Mouse (Mus musculus): Measurements from ENCODE around the gene 0610012G03Rik. TPM values are rescaled to one million over a fixed set of nuclear protein-coding genes. Genes with fewer than 3 reads are reported as not detected.

0610012G03Rik gene
- polyA plus RNA-seq, 1 experiment from 2014 or later, result 127 TPM

- Histone ChIP-seq H3K9me3 (replicated peaks; ENCODE audit: control insufficient read depth, low read length) (no peaks in the 10 kb centered on the region; the same call in 1 of the 2 replicates), H3K27me3 (ENCODE audit: control insufficient read depth, insufficient read depth, low read length) (no peaks in the 10 kb centered on the region), H3K4me1 (ENCODE audit: control insufficient read depth, insufficient read depth, low read length) (peaks cover 14% of the 10 kb centered on the region), H3K4me2 (ENCODE audit: low read depth, low read length) (no peak overlapping the region), H3K27ac (ENCODE audit: low read length) (no peak overlapping the region), H3K36me3 (ENCODE audit: control insufficient read depth, insufficient read depth) (no peaks in the 10 kb centered on the region), H3K9ac (ENCODE audit: low read length) (no peak overlapping the region), H3K4me3 (ENCODE audit: low read length) (no peak overlapping the region)
- 65% methylated on average over 4 of the region's 4 CpGs for WGBS
- ATAC-seq (replicated peaks; ENCODE audit: extremely low read depth, insufficient read depth, low FRiP score), result no peak
Observed at GRCm38 (mm10) chr16:31905331-31905730, 43.0 kb downstream of the 0610012G03Rik start.

- Histone ChIP-seq H3K4me2 (ENCODE audit: low read depth, low read length) (no peak overlapping the region), H3K9me3 (replicated peaks; ENCODE audit: control insufficient read depth, low read length) (peaks cover 5% of the 10 kb centered on the region), H3K4me1 (ENCODE audit: control insufficient read depth, insufficient read depth, low read length) (peaks cover 14% of the 10 kb centered on the region), H3K9ac (ENCODE audit: low read length) (no peak overlapping the region), H3K36me3 (ENCODE audit: control insufficient read depth, insufficient read depth) (no peaks in the 10 kb centered on the region), H3K4me3 (ENCODE audit: low read length) (no peak overlapping the region), H3K27me3 (ENCODE audit: control insufficient read depth, insufficient read depth, low read length) (no peaks in the 10 kb centered on the region), H3K27ac (ENCODE audit: low read length) (no peak overlapping the region)
- ATAC-seq (replicated peaks; ENCODE audit: extremely low read depth, insufficient read depth, low FRiP score), result no peak
- WGBS, result 82% methylated on average over 8 of the region's 8 CpGs
Observed at GRCm38 (mm10) chr16:31903239-31903638, 45.1 kb downstream of the 0610012G03Rik start.

- no peak for ATAC-seq (replicated peaks; ENCODE audit: extremely low read depth, insufficient read depth, low FRiP score)
- H3K9ac ChIP-seq (ENCODE audit: low read length), result no peak overlapping the region
- H3K4me1 ChIP-seq (ENCODE audit: control insufficient read depth, insufficient read depth, low read length), result peaks cover 11% of the 10 kb centered on the region
- no peak overlapping the region for H3K4me2 ChIP-seq (ENCODE audit: low read depth, low read length)
- peaks cover 5% of the 10 kb centered on the region for H3K9me3 ChIP-seq (replicated peaks; ENCODE audit: control insufficient read depth, low read length)
- 64% methylated on average over 1 of the region's 1 CpGs for WGBS
- H3K27me3 ChIP-seq (ENCODE audit: control insufficient read depth, insufficient read depth, low read length), result no peaks in the 10 kb centered on the region
- H3K4me3 ChIP-seq (ENCODE audit: low read length), result no peak overlapping the region
- no peak overlapping the region for H3K27ac ChIP-seq (ENCODE audit: low read length)
- H3K36me3 ChIP-seq (ENCODE audit: control insufficient read depth, insufficient read depth), result no peaks in the 10 kb centered on the region
Observed at GRCm38 (mm10) chr16:31901886-31902285, 46.4 kb downstream of the 0610012G03Rik start.

- no peaks in the 10 kb centered on the region for H3K4me1 ChIP-seq (ENCODE audit: control insufficient read depth, insufficient read depth, low read length)
- WGBS, result 77% methylated on average over 18 of the region's 18 CpGs
- no peaks in the 10 kb centered on the region for H3K36me3 ChIP-seq (ENCODE audit: control insufficient read depth, insufficient read depth)
- H3K9me3 ChIP-seq (replicated peaks; ENCODE audit: control insufficient read depth, low read length), result peaks cover 5% of the 10 kb centered on the region
- H3K4me2 ChIP-seq (ENCODE audit: low read depth, low read length), result no peak overlapping the region
- no peak overlapping the region for H3K9ac ChIP-seq (ENCODE audit: low read length)
- no peak overlapping the region for H3K27ac ChIP-seq (ENCODE audit: low read length)
- ATAC-seq (replicated peaks; ENCODE audit: extremely low read depth, insufficient read depth, low FRiP score), result no peak
- no peaks in the 10 kb centered on the region for H3K27me3 ChIP-seq (ENCODE audit: control insufficient read depth, insufficient read depth, low read length)
- no peak overlapping the region for H3K4me3 ChIP-seq (ENCODE audit: low read length)
Observed at GRCm38 (mm10) chr16:31898546-31899326, 49.6 kb downstream of the 0610012G03Rik start.

Small RNAs within 50 kb of the gene (microRNA-seq; reads per million reads assigned to microRNA genes)
- not detected for gene Gm26269

Other genes with a start within 250 kb of the 0610012G03Rik start
- gene Meltf, start 69.7 kb downstream of the 0610012G03Rik start, polyA plus RNA-seq (2015; fragmentation: Nextera tagmentation; extraction: Ambion mirVana), result 0.05 and 0.16 TPM in 2 replicates
- gene Pigz, start 14.6 kb downstream of the 0610012G03Rik start, polyA plus RNA-seq (2015; fragmentation: Nextera tagmentation; extraction: Ambion mirVana), result 0.71 and 1.4 TPM in 2 replicates
- gene Ncbp2, start within 50 bp of the 0610012G03Rik start, polyA plus RNA-seq (2015; fragmentation: Nextera tagmentation; extraction: Ambion mirVana), result 64.4 and 64.5 TPM in 2 replicates
- gene Senp5, start 54.8 kb upstream of the 0610012G03Rik start, polyA plus RNA-seq (2015; fragmentation: Nextera tagmentation; extraction: Ambion mirVana), result 10.0 TPM in 2 replicates
- 23.9 and 26.5 TPM in 2 replicates for gene Pak2, start 130.8 kb upstream of the 0610012G03Rik start, polyA plus RNA-seq (2015; fragmentation: Nextera tagmentation; extraction: Ambion mirVana)
- 63.6 and 73.0 TPM in 2 replicates for gene Pigx, start 151.2 kb upstream of the 0610012G03Rik start, polyA plus RNA-seq (2015; fragmentation: Nextera tagmentation; extraction: Ambion mirVana)
- gene Cep19, start 151.3 kb upstream of the 0610012G03Rik start, polyA plus RNA-seq (2015; fragmentation: Nextera tagmentation; extraction: Ambion mirVana), result 21.7 and 26.3 TPM in 2 replicates
- 18.1 and 20.5 TPM in 2 replicates for gene Nrros, start 217.1 kb upstream of the 0610012G03Rik start, polyA plus RNA-seq (2015; fragmentation: Nextera tagmentation; extraction: Ambion mirVana)
- gene Bex6, start 231.3 kb upstream of the 0610012G03Rik start, polyA plus RNA-seq (2015; fragmentation: Nextera tagmentation; extraction: Ambion mirVana), result 0.47 and 1.1 TPM in 2 replicates

All from heart, embryonic 16.5 days (tissue).